Mouse (Mus musculus) E14TG2a.4 (cell line): ENCODE data around the gene Vps51.

ENCODE experiments used
- CTCF ChIP-seq: conservative IDR thresholded peaks from 2 replicates; pipeline ENCODE4 v1.5.1; 2014; ENCODE audit warnings: low read length
- NANOG ChIP-seq: IDR thresholded peaks from 2 replicates; pipeline ENCODE4 v1.6.1; 2014; ENCODE audit warnings: borderline replicate concordance, low read length, mixed read lengths
- POU5F1 ChIP-seq: IDR thresholded peaks from 2 replicates; pipeline ENCODE4 v1.6.1; 2014; ENCODE audit warnings: low read length, borderline replicate concordance

- TF ChIP-seq CTCF (no peak), POU5F1 (no peak), NANOG (no peak)
Observed at GRCm38 (mm10) chr19:6058513-6058912, 18.5 kb downstream of the Vps51 start.
